Mouse (Mus musculus): ENCODE measurements around the gene Scel.
"Not testable (repeated sequence)": the region's sequence is repeated elsewhere in the genome, so short reads cannot be mapped to it uniquely, and the experiment has no call there.

Scel gene

GRCm38 (mm10) chr14:103512802-103513472 is at the start of gene Scel:
TSS of gene Scel (plus strand) at chr14:103513342.
- DNase-seq (ENCODE audit: low read depth, low spot score), result no peak

- DNase-seq (ENCODE audit: low read depth, low spot score), result no peak
These were observed 44.3 kb upstream of the Scel start for GRCm38 (mm10) chr14:103468691-103469463.

DNA sequence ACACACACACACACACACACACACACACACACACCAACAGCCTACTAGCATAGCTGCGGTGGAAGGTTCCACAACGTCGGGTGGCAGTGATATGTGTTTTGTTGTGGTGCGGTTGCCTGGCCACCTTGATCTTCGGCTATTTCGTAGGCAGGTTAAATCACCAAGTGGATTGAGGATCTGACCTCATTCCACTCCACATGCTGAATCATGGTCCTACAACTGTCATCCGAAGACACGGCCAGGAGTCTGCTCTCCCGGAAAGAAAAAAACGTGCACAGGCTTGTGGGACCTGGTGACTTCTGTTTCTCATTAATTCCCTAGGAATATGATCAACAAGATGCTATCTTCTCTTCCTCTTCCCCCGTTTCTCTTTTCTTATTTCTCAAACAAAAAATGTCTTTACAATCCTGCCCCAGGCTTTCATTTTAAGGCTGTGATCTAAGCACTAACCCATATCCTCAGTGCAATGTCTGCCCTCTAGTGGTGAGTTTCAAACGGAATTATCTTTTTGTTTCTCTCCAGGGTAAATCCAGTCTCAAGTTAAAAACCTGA is 43.6 kb upstream of the Scel start:
- peak; percentile 76 for DNase-seq (ENCODE audit: low read depth, low spot score)

DNA sequence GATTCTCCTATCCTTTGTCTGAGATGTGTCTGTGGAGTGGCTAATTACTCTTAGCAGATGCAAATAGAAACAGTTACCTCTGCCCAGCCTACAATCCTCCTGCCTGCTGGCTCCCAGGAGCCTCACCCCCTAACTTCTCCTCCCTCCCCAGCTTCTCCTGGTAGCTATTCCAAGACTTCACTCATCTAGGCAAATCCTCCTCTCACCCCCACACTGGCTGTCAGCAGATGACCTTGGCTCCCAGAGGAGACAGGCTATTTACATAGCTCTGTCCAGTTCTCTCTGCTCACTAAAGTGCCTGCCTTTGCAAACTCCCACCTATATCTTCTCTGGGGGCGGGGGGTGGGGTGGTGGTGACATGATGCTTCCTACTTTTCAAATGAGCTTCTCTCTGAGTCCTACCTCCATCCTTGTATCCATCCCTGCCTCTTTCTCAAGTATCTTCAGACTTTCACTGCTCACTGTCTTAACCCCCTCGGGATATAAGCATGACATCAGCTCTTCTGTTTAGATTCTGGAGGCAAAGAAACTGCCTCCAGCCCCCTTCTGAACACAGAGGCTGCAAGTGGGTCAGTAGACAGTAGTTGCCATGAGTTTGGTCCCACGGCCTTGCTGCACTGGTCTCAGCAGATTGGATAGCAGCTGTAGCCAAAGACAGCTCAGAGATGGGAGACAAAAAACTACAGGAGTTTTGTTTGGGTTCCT is 41.9 kb upstream of the Scel start:
- peak; percentile 17 for DNase-seq (ENCODE audit: low read depth, low spot score)

GRCm38 (mm10) chr14:103471806-103472553 is 41.2 kb upstream of the Scel start:
- no peak for DNase-seq (ENCODE audit: low read depth, low spot score)

DNA sequence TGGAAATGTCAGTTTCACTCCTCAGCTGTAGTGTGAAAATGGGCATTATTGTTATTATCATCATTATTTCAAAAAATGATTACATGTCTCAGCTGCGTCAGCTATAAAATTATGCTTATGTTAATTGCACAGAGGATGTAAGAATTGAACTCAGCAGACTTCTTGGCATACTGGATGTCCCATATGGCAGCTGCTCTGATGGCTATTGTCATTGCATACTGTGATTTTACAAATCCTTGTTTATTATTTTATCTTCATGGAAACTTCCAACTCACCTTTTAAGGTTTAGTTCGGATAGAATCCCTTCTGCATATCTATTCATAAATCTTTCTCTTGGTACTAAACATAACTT is 40.6 kb upstream of the Scel start:
- no peak for DNase-seq (ENCODE audit: low read depth, low spot score)

GRCm38 (mm10) chr14:103475312-103475711 is 37.8 kb upstream of the Scel start:
- DNase-seq (ENCODE audit: low read depth, low spot score), result no peak

DNA sequence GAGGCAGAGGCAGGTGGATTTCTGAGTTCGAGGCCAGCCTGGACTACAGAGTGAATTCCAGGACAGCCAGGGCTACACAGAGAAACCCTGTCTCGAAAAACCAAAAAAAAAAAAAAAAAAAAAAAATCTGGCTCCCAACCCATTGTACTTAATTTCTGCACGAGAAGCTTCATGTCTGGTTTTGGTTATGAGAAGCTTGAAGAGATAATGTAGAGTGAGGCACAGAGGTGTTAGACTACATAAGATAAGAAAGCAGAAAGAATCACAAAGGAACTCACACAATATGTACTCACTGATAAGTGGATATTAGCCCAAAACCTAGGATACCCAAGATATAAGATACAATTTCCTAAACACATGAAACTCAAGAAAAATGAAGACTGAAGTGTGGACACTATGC is 36.9 kb upstream of the Scel start:
- not testable (repeated sequence) for DNase-seq (ENCODE audit: low read depth, low spot score)

DNA sequence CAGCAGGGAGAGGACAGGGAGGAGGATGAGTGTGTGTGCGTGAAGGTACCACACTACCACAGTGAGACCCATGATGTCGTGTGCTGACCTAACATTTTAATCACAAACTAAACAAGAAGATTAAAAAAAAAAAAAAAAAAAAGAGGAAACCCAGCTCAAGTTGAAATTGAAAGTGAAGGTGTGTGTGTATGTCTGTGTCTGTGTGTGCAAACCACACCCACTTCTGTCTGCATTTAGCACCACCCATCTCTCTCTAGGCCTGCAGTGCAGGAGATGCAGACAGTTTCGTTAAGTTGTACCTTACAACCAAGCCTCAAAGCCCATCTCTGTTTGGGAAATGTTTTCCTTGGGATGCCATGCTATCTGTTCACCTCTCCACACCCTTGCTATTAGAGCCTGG is 35.9 kb upstream of the Scel start:
- DNase-seq (ENCODE audit: low read depth, low spot score), result no peak

DNA sequence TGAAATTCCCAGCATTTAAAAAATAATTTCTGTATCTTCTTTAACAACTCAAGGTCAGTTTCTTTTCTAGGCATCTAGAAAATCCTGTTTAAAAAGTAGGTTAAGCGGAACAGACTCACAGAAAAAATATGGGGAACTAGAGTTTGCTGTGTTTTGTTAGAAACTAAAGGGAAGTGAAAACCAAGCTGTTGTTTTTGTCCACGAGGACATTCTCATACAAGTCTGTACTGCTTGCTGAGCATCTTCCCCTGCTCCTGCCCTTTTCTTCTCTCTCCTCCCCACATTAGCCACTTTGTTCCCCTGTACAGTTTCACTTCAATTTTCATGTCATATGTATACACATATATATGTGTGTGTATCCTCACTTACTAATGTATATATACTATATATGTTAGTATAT is 35.2 kb upstream of the Scel start:
- DNase-seq (ENCODE audit: low read depth, low spot score), result no peak

- DNase-seq (ENCODE audit: low read depth, low spot score), result no peak
These were observed 33.7 kb upstream of the Scel start for GRCm38 (mm10) chr14:103479446-103479845.

DNA sequence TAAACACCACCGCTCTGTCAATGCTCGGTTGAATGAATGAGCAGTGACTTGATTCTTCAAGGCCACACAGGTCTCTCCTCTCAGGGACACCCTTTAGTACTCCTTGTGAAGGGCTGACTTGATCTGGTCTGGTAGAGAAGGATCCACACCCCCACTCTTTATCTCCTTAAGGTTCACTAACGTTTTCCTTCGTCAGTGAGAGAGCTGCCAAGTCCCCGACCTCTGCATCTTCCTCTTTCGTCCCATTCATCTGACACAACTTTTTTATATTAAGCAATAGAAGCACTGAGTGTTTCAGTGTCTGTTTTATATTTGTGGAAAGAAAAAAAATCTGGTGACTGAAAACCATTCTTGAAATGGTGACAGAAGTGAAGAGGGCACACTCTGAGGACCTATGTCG is 31.6 kb upstream of the Scel start:
- DNase-seq (ENCODE audit: low read depth, low spot score), result no peak

GRCm38 (mm10) chr14:103485671-103486070 is 27.5 kb upstream of the Scel start:
- DNase-seq (ENCODE audit: low read depth, low spot score), result no peak

DNA sequence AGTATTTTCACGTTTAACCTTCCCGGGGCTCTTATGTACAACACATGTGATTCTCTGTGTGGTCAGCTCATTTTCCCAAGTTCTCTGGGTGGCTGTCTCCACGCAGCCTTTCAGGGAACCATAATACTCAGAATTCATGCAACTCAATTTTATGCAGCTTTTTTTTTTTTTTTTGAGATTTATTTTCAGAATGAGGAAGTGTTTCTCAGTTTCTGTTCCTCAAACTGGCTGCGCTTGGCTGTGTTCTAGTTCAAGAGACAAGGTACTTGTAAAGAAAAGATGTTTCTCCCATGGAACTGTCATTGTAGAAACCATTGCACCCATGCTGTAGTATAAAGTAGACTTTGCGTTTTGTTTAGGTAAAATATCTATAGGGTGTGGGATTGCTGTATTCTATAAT is 26.2 kb upstream of the Scel start:
- no peak for DNase-seq (ENCODE audit: low read depth, low spot score)

- no peak for DNase-seq (ENCODE audit: low read depth, low spot score)
These were observed 24.5 kb upstream of the Scel start for GRCm38 (mm10) chr14:103488659-103489058.

GRCm38 (mm10) chr14:103498199-103498598 is 14.9 kb upstream of the Scel start:
- DNase-seq (ENCODE audit: low read depth, low spot score), result no peak

DNA sequence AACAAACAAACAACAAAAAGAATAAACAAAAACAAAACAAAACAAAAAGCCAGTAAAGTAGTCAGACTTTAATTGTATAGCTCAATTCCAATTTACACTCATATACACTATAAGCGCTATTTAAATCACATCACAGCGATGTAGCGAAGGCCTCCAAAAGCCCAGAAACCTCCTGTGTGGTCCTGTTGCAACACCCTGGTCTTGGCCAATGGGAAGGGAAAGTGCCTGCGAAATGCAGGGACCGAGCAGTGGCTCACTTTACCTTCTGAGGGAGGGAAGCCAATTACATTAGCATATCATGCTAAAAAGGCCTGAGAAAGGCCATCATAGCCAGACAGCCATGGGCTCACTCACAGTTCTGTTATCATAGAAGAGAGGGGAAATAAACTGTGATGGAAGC is 14.5 kb upstream of the Scel start:
- no peak for DNase-seq (ENCODE audit: low read depth, low spot score)

- no peak for DNase-seq (ENCODE audit: low read depth, low spot score)
These were observed 14.1 kb upstream of the Scel start for GRCm38 (mm10) chr14:103499060-103499459.

DNA sequence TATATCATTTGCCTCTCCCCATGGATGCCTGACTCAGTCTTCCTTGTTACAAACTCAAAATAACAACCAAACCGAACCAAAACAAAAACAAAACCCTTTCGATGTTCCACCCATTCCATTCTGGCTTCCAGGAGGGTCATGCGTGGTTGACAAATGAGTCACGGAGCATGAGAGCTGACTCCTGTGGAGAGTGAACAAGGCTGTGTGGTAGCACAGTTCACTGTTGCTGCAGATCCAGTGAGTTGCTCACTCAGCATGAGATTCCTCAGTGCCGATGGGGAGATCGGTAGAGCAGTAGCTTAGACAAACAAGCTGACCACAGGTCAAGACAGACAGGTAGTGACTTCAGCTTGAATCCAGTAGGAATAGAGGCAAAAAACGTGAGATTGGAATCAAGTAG is 12.8 kb upstream of the Scel start:
- DNase-seq (ENCODE audit: low read depth, low spot score), result peak; percentile 20

- peak; percentile 32 for DNase-seq (ENCODE audit: low read depth, low spot score)
These were observed 12.2 kb upstream of the Scel start for GRCm38 (mm10) chr14:103500941-103501340.

DNA sequence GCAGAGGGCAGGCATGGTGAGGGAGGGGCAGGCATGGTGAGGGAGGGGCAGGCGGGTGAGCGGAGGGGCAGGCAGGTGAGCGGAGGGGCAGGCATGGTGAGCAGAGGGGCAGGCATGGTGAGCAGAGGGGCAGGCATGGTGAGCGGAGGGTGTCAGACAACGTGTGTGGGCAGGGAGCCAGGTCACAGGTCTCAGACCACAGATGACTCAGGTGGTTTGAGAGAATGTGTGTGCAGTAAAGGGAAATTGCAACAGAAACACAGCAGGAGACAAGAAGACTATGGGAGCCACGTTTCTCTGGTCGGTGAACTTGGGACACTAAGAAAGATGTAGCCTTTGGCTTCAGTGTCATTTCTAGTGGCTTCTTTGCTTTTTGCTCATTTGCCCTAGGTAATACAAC is 8.6 kb upstream of the Scel start:
- peak; percentile 11 for DNase-seq (ENCODE audit: low read depth, low spot score)

DNA sequence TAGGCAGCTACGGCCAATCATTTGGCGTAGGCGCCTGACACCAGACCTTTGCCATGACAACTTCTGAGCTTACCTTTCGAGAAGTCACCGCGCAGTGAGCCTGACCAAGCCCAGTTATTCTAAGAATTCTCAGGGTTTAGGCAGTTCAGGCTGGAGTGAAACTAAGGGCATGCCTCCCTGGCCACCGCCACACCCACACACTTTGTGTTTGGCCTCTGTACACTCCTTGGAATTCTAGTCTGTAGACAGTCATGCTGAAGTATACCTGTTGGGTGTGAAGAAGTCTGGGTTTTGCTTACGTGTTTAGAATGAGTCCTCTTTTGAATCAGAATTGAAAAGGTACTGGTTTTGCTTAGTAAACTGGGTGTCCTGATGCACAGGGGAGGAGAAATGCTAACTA is 3.6 kb upstream of the Scel start:
- peak; percentile 50 for DNase-seq (ENCODE audit: low read depth, low spot score)
